Comparison of ENCODE assay signal across 25 mouse cellular contexts in the genomic region with DNA sequence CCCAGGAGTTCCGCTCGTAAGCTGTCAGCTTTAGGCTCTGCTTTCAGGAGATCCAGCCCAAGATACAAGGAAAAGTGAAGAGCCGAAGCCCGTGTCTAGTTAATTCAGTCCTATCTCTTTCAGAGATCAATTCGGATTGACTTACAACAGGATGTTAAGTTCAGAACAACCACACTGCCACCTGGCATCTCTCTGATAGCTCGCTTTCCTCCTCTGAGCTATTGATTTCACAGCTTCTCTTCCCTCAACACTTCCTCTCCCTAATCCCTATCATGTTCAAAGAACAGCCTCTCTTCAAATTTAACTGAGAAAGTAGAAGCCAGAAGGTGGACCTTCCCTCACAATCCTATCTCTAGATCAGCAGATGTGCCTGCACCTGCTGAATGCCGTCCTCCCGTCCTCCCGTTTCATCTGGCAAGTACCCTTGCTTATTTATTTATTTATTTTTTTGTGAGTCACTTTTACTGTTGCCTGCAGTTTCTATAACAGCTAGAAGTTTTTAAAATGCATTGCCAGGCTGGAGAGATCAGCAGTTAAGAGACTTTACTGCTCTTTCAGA. TPM values are rescaled to one million over a fixed set of nuclear protein-coding genes. Genes with fewer than 3 reads are reported as not detected.
A peak's percentile ranks its signal among the peaks of the same experiment; 100 is the strongest.
DNase-seq lines count a peak whose midpoint lies in the region; ATAC-seq and TF ChIP-seq lines count a peak whose summit lies in the region.
"Had no signal": no experiment of that assay in that cellular context is flagged by ENCODE, and none has a peak within 500 bp of the region (broad histone marks: within the 10 kb centered on the region; RNA-seq: fewer than 3 reads in every experiment).

No protein-coding gene starts in this region.

- H3K36me3 ChIP-seq in kidney, postnatal 0 days (ENCODE audit: insufficient read depth, low read length) = no peaks in the 10 kb centered on the region
- H3K36me3 ChIP-seq: forebrain, embryonic 10.5 days; G1E; heart, embryonic 13.5 days; hindbrain, embryonic 12.5 days; hindbrain, embryonic 15.5 days had no signal

- no peak overlapping the region for H3K4me2 ChIP-seq in kidney, postnatal 0 days (ENCODE audit: low read length)
- H3K4me2 ChIP-seq: forebrain, embryonic 13.5 days; heart, embryonic 13.5 days; hindbrain, embryonic 12.5 days; hindbrain, embryonic 15.5 days had no signal

- H3K27ac ChIP-seq in kidney, postnatal 0 days = no peak overlapping the region
- H3K27ac ChIP-seq: forebrain, embryonic 10.5 days; forebrain, embryonic 13.5 days; gastrocnemius, adult 2 months; heart, embryonic 13.5 days; hindbrain, embryonic 12.5 days; hindbrain, embryonic 15.5 days had no signal

- 55% methylated on average over 9 of the region's 9 CpGs for WGBS in kidney, postnatal 0 days

- no peak for TF ChIP-seq CTCF in kidney, postnatal 0 days (IDR thresholded peaks at IDR 0.05; ENCODE audit: low read depth)

- H3K9me3 ChIP-seq in kidney, postnatal 0 days (replicated peaks; ENCODE audit: low read length) = no peaks in the 10 kb centered on the region
- H3K9me3 ChIP-seq: forebrain, embryonic 10.5 days; forebrain, embryonic 13.5 days; heart, embryonic 13.5 days; hindbrain, embryonic 12.5 days; hindbrain, embryonic 15.5 days had no signal

- no peak for ATAC-seq in kidney, postnatal 0 days (replicated peaks; ENCODE audit: low FRiP score, low read depth)
- ATAC-seq: forebrain, embryonic 13.5 days; forebrain, embryonic 16.5 days; Patski had no signal

- DNase-seq in kidney, postnatal 0 days (ENCODE audit: low spot score) = peak; percentile 21
- DNase-seq in kidney, adult 11 months = no peak
- DNase-seq in thymus, postnatal 0 days (ENCODE audit: low spot score) = peak; percentile 69
- peak; percentile 24 to 25 for DNase-seq in thymus, postnatal 36 days
- no peak for DNase-seq in cerebellum, postnatal 4 days (ENCODE audit: low spot score in 2 of 2)
- DNase-seq in liver = no peak
- DNase-seq in ovary, adult 18-20 months (ENCODE audit: low spot score) = no peak
- DNase-seq: adrenal gland, postnatal 10 days; B cell, adult 2 months; cerebellum, adult 11-12 months; cerebellum, adult 8-10 months; cerebellum, postnatal 10 days; cerebellum, postnatal 36 days; gastrocnemius, adult 2 months; gastrocnemius, postnatal 14 days; heart, adult 18-20 months had no signal

- H3K4me3 ChIP-seq in kidney, postnatal 0 days (replicated peaks; ENCODE audit: low read depth, low read length) = no peak overlapping the region
- H3K4me3 ChIP-seq: forebrain, embryonic 10.5 days; forebrain, embryonic 13.5 days; gastrocnemius, adult 2 months; heart, embryonic 13.5 days; hindbrain, embryonic 12.5 days; hindbrain, embryonic 15.5 days had no signal

- H3K9ac ChIP-seq in kidney, postnatal 0 days (ENCODE audit: low read depth, low read length) = no peak overlapping the region
- H3K9ac ChIP-seq: forebrain, embryonic 13.5 days; heart, embryonic 13.5 days; hindbrain, embryonic 12.5 days; hindbrain, embryonic 15.5 days had no signal

- no peaks in the 10 kb centered on the region for H3K27me3 ChIP-seq in kidney, postnatal 0 days (ENCODE audit: insufficient read depth, low read length)
- H3K27me3 ChIP-seq: CH12.LX; forebrain, embryonic 13.5 days; heart, embryonic 13.5 days; hindbrain, embryonic 12.5 days; hindbrain, embryonic 15.5 days; Patski had no signal

- H3K4me1 ChIP-seq in kidney, postnatal 0 days (replicated peaks; ENCODE audit: insufficient read depth, low read length) = no peaks in the 10 kb centered on the region
- H3K4me1 ChIP-seq: forebrain, embryonic 10.5 days; forebrain, embryonic 13.5 days; hindbrain, embryonic 12.5 days; hindbrain, embryonic 15.5 days had no signal

RNA-seq across cellular contexts. Expression of gene Prkaa2, which starts 22.1 kb away (rescaled TPM):
- polyA plus RNA-seq in kidney, postnatal 0 days (2015; fragmentation: Nextera tagmentation; extraction: Ambion mirVana) = 14.0 and 15.3 TPM in 2 replicates
- polyA plus RNA-seq in thymus, postnatal 0 days (2015; fragmentation: Nextera tagmentation; extraction: Ambion mirVana) = 0.77 and 0.94 TPM in 2 replicates
- polyA plus RNA-seq: G1E had no signal

RNA-seq across cellular contexts. Expression of gene Plpp3, which starts 25.3 kb away (rescaled TPM):
- polyA plus RNA-seq in kidney, postnatal 0 days (2015; fragmentation: Nextera tagmentation; extraction: Ambion mirVana) = 77.4 and 79.6 TPM in 2 replicates
- 22.5 and 22.7 TPM in 2 replicates for polyA plus RNA-seq in thymus, postnatal 0 days (2015; fragmentation: Nextera tagmentation; extraction: Ambion mirVana)
- polyA plus RNA-seq: G1E had no signal

Comparison
In these comparisons a context has a peak if more than half of its experiments do, and no peak if none do; other contexts are left out.
1. DNase-seq: peak in kidney, postnatal 0 days (single experiment), thymus, postnatal 0 days (single experiment) and thymus, postnatal 36 days (2 of 2); none in kidney, adult 11 months (single experiment), cerebellum, postnatal 4 days (0 of 2), liver (single experiment) and ovary, adult 18-20 months (single experiment).